Mouse (Mus musculus): Measurements from ENCODE around the gene Apod. TPM values are rescaled to one million over a fixed set of nuclear protein-coding genes. Genes with fewer than 3 reads are reported as not detected.

The Apod gene
- 18.0 and 41.8 TPM in 2 replicates for polyA plus RNA-seq (2016; fragmentation: Nextera tagmentation; extraction: Ambion mirVana)

- WGBS: 38% methylated on average over 9 of the region's 9 CpGs
- DNase-seq (ENCODE audit: low spot score): no peak
- H3K9me3 ChIP-seq: no peaks in the 10 kb centered on the region
- H3K27me3 ChIP-seq (ENCODE audit: insufficient read depth, poor library complexity, severe bottlenecking): no peaks in the 10 kb centered on the region
- peak within 1 kb of the TSS; percentile 76 for H3K27ac ChIP-seq
- H3K4me3 ChIP-seq: no peak within 1 kb of the TSS
- H3K36me3 ChIP-seq: no peaks in the 10 kb centered on the region
- peaks cover 48% of the 10 kb centered on the region for H3K4me1 ChIP-seq (replicated peaks)
Observed at GRCm38 (mm10) chr16:31314497-31315233, at the start of gene Apod. TSS of gene Apod (minus strand) at chr16:31314808.

GRCm38 (mm10) chr16:31363685-31364436, 49.3 kb upstream of the Apod start:
- no peaks in the 10 kb centered on the region for H3K9me3 ChIP-seq
- H3K4me3 ChIP-seq: no peak overlapping the region
- DNase-seq (ENCODE audit: low spot score): no peak
- H3K36me3 ChIP-seq: no peaks in the 10 kb centered on the region
- no peak overlapping the region for H3K27ac ChIP-seq
- 0 out of 2 replicates have a peak, but pooled peaks cover 5% of the 10 kb centered on the region for H3K27me3 ChIP-seq (ENCODE audit: insufficient read depth, poor library complexity, severe bottlenecking)
- H3K4me1 ChIP-seq (replicated peaks): peaks cover 17% of the 10 kb centered on the region
- 86% methylated on average over 11 of the region's 11 CpGs for WGBS

- Histone ChIP-seq H3K4me1 (replicated peaks) (peaks cover 20% of the 10 kb centered on the region), H3K4me3 (no peak overlapping the region), H3K27me3 (ENCODE audit: insufficient read depth, poor library complexity, severe bottlenecking) (0 out of 2 replicates have a peak, but pooled peaks cover 11% of the 10 kb centered on the region), H3K36me3 (no peaks in the 10 kb centered on the region), H3K9me3 (no peaks in the 10 kb centered on the region), H3K27ac (no peak overlapping the region)
- 63% methylated on average over 5 of the region's 5 CpGs for WGBS
- no peak for DNase-seq (ENCODE audit: low spot score)
Observed at GRCm38 (mm10) chr16:31359542-31359941, 44.9 kb upstream of the Apod start.

GRCm38 (mm10) chr16:31358991-31359390, 44.4 kb upstream of the Apod start:
- peaks cover 22% of the 10 kb centered on the region for H3K4me1 ChIP-seq (replicated peaks)
- no peak overlapping the region for H3K4me3 ChIP-seq
- no peak overlapping the region for H3K27ac ChIP-seq
- WGBS: 26% methylated on average over 9 of the region's 9 CpGs
- H3K27me3 ChIP-seq (ENCODE audit: insufficient read depth, poor library complexity, severe bottlenecking): 0 out of 2 replicates have a peak, but pooled peaks cover 13% of the 10 kb centered on the region
- no peaks in the 10 kb centered on the region for H3K36me3 ChIP-seq
- H3K9me3 ChIP-seq: no peaks in the 10 kb centered on the region
- DNase-seq (ENCODE audit: low spot score): no peak

GRCm38 (mm10) chr16:31358576-31358975, 44.0 kb upstream of the Apod start:
- Histone ChIP-seq H3K4me1 (replicated peaks) (peaks cover 22% of the 10 kb centered on the region), H3K4me3 (no peak overlapping the region), H3K27ac (no peak overlapping the region), H3K36me3 (no peaks in the 10 kb centered on the region), H3K9me3 (no peaks in the 10 kb centered on the region), H3K27me3 (ENCODE audit: insufficient read depth, poor library complexity, severe bottlenecking) (0 out of 2 replicates have a peak, but pooled peaks cover 15% of the 10 kb centered on the region)
- WGBS: 38% methylated on average over 15 of the region's 15 CpGs
- DNase-seq (ENCODE audit: low spot score): peak; percentile 8

GRCm38 (mm10) chr16:31355882-31356281, 41.3 kb upstream of the Apod start:
- Histone ChIP-seq H3K9me3 (no peaks in the 10 kb centered on the region), H3K36me3 (no peaks in the 10 kb centered on the region), H3K27ac (no peak overlapping the region), H3K4me1 (replicated peaks) (peaks cover 22% of the 10 kb centered on the region), H3K27me3 (ENCODE audit: insufficient read depth, poor library complexity, severe bottlenecking) (0 out of 2 replicates have a peak, but pooled peaks cover 15% of the 10 kb centered on the region), H3K4me3 (no peak overlapping the region)
- no peak for DNase-seq (ENCODE audit: low spot score)
- 72% methylated on average over 6 of the region's 6 CpGs for WGBS

GRCm38 (mm10) chr16:31354341-31355329, 40.0 kb upstream of the Apod start:
- Histone ChIP-seq H3K4me1 (replicated peaks) (peaks cover 18% of the 10 kb centered on the region), H3K4me3 (0 out of 2 replicates have a peak overlapping the region, but pooled peaks have one; percentile 11), H3K36me3 (no peaks in the 10 kb centered on the region), H3K27me3 (ENCODE audit: insufficient read depth, poor library complexity, severe bottlenecking) (0 out of 2 replicates have a peak, but pooled peaks cover 15% of the 10 kb centered on the region), H3K27ac (no peak overlapping the region), H3K9me3 (no peaks in the 10 kb centered on the region)
- 29% methylated on average over 17 of the region's 17 CpGs for WGBS
- peak; percentile 65 for DNase-seq (ENCODE audit: low spot score)

- no peaks in the 10 kb centered on the region for H3K9me3 ChIP-seq
- no peak overlapping the region for H3K27ac ChIP-seq
- DNase-seq (ENCODE audit: low spot score): peak; percentile 7
- 71% methylated on average over 4 of the region's 4 CpGs for WGBS
- peaks cover 14% of the 10 kb centered on the region; the same call in 1 of the 2 replicates for H3K27me3 ChIP-seq (ENCODE audit: insufficient read depth, poor library complexity, severe bottlenecking)
- peaks cover 6% of the 10 kb centered on the region; the same call in 1 of the 2 replicates for H3K4me1 ChIP-seq (replicated peaks)
- no peak overlapping the region for H3K4me3 ChIP-seq
- H3K36me3 ChIP-seq: no peaks in the 10 kb centered on the region
Observed at GRCm38 (mm10) chr16:31352996-31353395, 38.4 kb upstream of the Apod start.

GRCm38 (mm10) chr16:31347581-31347980, 33.0 kb upstream of the Apod start:
- Histone ChIP-seq H3K27ac (peak overlapping the region; percentile 56; the same call in 1 of the 2 replicates), H3K4me1 (replicated peaks) (peaks cover 11% of the 10 kb centered on the region), H3K9me3 (no peaks in the 10 kb centered on the region), H3K4me3 (peak overlapping the region; percentile 42), H3K27me3 (ENCODE audit: insufficient read depth, poor library complexity, severe bottlenecking) (peaks cover 7% of the 10 kb centered on the region; the same call in 1 of the 2 replicates), H3K36me3 (no peaks in the 10 kb centered on the region)
- peak; percentile 67 for DNase-seq (ENCODE audit: low spot score)
- WGBS: 17% methylated on average over 14 of the region's 14 CpGs

- H3K4me1 ChIP-seq (replicated peaks): peaks cover 22% of the 10 kb centered on the region
- no peak for DNase-seq (ENCODE audit: low spot score)
- H3K27me3 ChIP-seq (ENCODE audit: insufficient read depth, poor library complexity, severe bottlenecking): 0 out of 2 replicates have a peak, but pooled peaks cover 5% of the 10 kb centered on the region
- H3K9me3 ChIP-seq: no peaks in the 10 kb centered on the region
- H3K4me3 ChIP-seq: no peak overlapping the region
- 20% methylated on average over 2 of the region's 2 CpGs for WGBS
- H3K36me3 ChIP-seq: no peaks in the 10 kb centered on the region
- H3K27ac ChIP-seq: peak overlapping the region; percentile 78
Observed at GRCm38 (mm10) chr16:31342966-31343365, 28.4 kb upstream of the Apod start.

GRCm38 (mm10) chr16:31342556-31342955, 27.9 kb upstream of the Apod start:
- Histone ChIP-seq H3K4me3 (no peak overlapping the region), H3K36me3 (no peaks in the 10 kb centered on the region), H3K27me3 (ENCODE audit: insufficient read depth, poor library complexity, severe bottlenecking) (0 out of 2 replicates have a peak, but pooled peaks cover 5% of the 10 kb centered on the region), H3K4me1 (replicated peaks) (peaks cover 23% of the 10 kb centered on the region), H3K9me3 (no peaks in the 10 kb centered on the region), H3K27ac (peak overlapping the region; percentile 78)
- no peak for DNase-seq (ENCODE audit: low spot score)
- 17% methylated on average over 5 of the region's 5 CpGs for WGBS

GRCm38 (mm10) chr16:31339332-31339731, 24.7 kb upstream of the Apod start:
- Histone ChIP-seq H3K9me3 (no peaks in the 10 kb centered on the region), H3K36me3 (no peaks in the 10 kb centered on the region), H3K27ac (no peak overlapping the region), H3K4me3 (no peak overlapping the region), H3K27me3 (ENCODE audit: insufficient read depth, poor library complexity, severe bottlenecking) (peaks cover 5% of the 10 kb centered on the region; the same call in 1 of the 2 replicates), H3K4me1 (replicated peaks) (peaks cover 30% of the 10 kb centered on the region)
- WGBS: 49% methylated on average over 5 of the region's 5 CpGs
- no peak for DNase-seq (ENCODE audit: low spot score)

All from hindbrain, embryonic 10.5 days (tissue).